ENCODE assay signal across 11 mouse cellular contexts in genomic region chr11:106382424-106382823, GRCm38 (mm10). TPM values are rescaled to one million over a fixed set of nuclear protein-coding genes. Genes with fewer than 3 reads are reported as not detected.
DNase-seq lines count a peak whose midpoint lies in the region; ATAC-seq and TF ChIP-seq lines count a peak whose summit lies in the region.
"Had no signal": no experiment of that assay in that cellular context is flagged by ENCODE, and none has a peak within 500 bp of the region (broad histone marks: within the 10 kb centered on the region; RNA-seq: fewer than 3 reads in every experiment).

No protein-coding gene starts in this region.

- H3K4me1 ChIP-seq in heart, postnatal 0 days (ENCODE audit: control insufficient read depth, insufficient read depth) = peaks cover 6% of the 10 kb centered on the region; the same call in 1 of the 2 replicates
- no peaks in the 10 kb centered on the region for H3K4me1 ChIP-seq in limb, embryonic 14.5 days (ENCODE audit: control insufficient read depth, insufficient read depth, low read length)

- H3K27me3 ChIP-seq in heart, postnatal 0 days (ENCODE audit: control insufficient read depth, insufficient read depth, low read length) = no peaks in the 10 kb centered on the region
- no peaks in the 10 kb centered on the region for H3K27me3 ChIP-seq in limb, embryonic 14.5 days (ENCODE audit: control insufficient read depth, insufficient read depth, low read length)

- peak overlapping the region; percentile 55 for H3K4me2 ChIP-seq in heart, postnatal 0 days (ENCODE audit: low read depth, low read length)
- no peak overlapping the region for H3K4me2 ChIP-seq in limb, embryonic 14.5 days (replicated peaks; ENCODE audit: low read depth, low read length, severe bottlenecking)

- no peak for TF ChIP-seq POLR2A in limb, embryonic 14.5 days (IDR thresholded peaks at IDR 0.05; ENCODE audit: borderline replicate concordance, extremely low read depth, insufficient read depth, insufficient read length)

- H3K9me3 ChIP-seq in heart, postnatal 0 days (replicated peaks; ENCODE audit: control insufficient read depth, low read length) = no peaks in the 10 kb centered on the region
- H3K9me3 ChIP-seq in limb, embryonic 14.5 days (ENCODE audit: control insufficient read depth, low read length) = no peaks in the 10 kb centered on the region

- TF ChIP-seq CTCF in gastrocnemius, adult 2 months (IDR thresholded peaks at IDR 0.05) = no peak
- TF ChIP-seq CTCF in heart, postnatal 0 days (IDR thresholded peaks at IDR 0.05; ENCODE audit: low read depth) = no peak

- H3K36me3 ChIP-seq in heart, postnatal 0 days (replicated peaks; ENCODE audit: control insufficient read depth, insufficient read depth, low read length) = peaks cover 9% of the 10 kb centered on the region; the same call in 1 of the 2 replicates
- H3K36me3 ChIP-seq in limb, embryonic 14.5 days (ENCODE audit: control insufficient read depth, insufficient read depth, low read length) = no peaks in the 10 kb centered on the region

- DNase-seq in gastrocnemius, adult 2 months = no peak
- DNase-seq in gastrocnemius, postnatal 36 days = no peak
- DNase-seq in heart, postnatal 0 days (ENCODE audit: low spot score) = peak; percentile 70
- no peak for DNase-seq in limb, embryonic 14.5 days (ENCODE audit: low spot score)
- DNase-seq in frontal cortex, adult 2 months (ENCODE audit: extremely low spot score in 1 of 2, low spot score in 1 of 2) = no peak
- DNase-seq in thymus, postnatal 0 days (ENCODE audit: low spot score) = no peak
- DNase-seq: B cell, adult 2 months had no signal

- TF ChIP-seq EP300 in heart, postnatal 0 days (IDR thresholded peaks at IDR 0.05; ENCODE audit: low read depth) = peak; percentile 95

- ATAC-seq in heart, postnatal 0 days (ENCODE audit: insufficient read depth, low read depth) = peak; percentile 80
- ATAC-seq in limb, embryonic 14.5 days (ENCODE audit: low FRiP score, low read depth) = no peak
- peak; percentile 57 for ATAC-seq in megakaryocyte progenitor cell, adult 5-6 weeks (replicated peaks; ENCODE audit: poor library complexity)
- ATAC-seq in activated CD4-positive, CD25-positive, alpha-beta regulatory T cell, adult 4 months = no peak

- intact Hi-C loops in gastrocnemius, adult 2 months (cut with DNase I) = no loop called here
- intact Hi-C loops in gastrocnemius, postnatal 36 days (cut with DNase I) = no loop called here

- peak overlapping the region; percentile 70 for H3K4me3 ChIP-seq in gastrocnemius, adult 2 months
- H3K4me3 ChIP-seq in heart, postnatal 0 days (ENCODE audit: low read depth, low read length) = peak overlapping the region; percentile 35
- no peak overlapping the region for H3K4me3 ChIP-seq in limb, embryonic 14.5 days (replicated peaks; ENCODE audit: low read length)

- H3K27ac ChIP-seq in gastrocnemius, adult 2 months = peak overlapping the region; percentile 86
- peak overlapping the region; percentile 94 for H3K27ac ChIP-seq in heart, postnatal 0 days (ENCODE audit: low read depth)
- H3K27ac ChIP-seq in limb, embryonic 14.5 days (replicated peaks; ENCODE audit: low read depth, low read length) = 0 out of 2 replicates have a peak overlapping the region, but pooled peaks have one; percentile 13

- peak overlapping the region; percentile 44 for H3K9ac ChIP-seq in heart, postnatal 0 days (replicated peaks; ENCODE audit: low read depth, low read length)
- no peak overlapping the region for H3K9ac ChIP-seq in limb, embryonic 14.5 days (ENCODE audit: low read depth, low read length, severe bottlenecking)

- WGBS in heart, postnatal 0 days = 35% methylated on average over 5 of the region's 5 CpGs
- WGBS in limb, embryonic 14.5 days = 54% methylated on average over 5 of the region's 5 CpGs

RNA-seq across cellular contexts. Expression of gene Icam2, which starts 5.5 kb away (rescaled TPM):
- total RNA-seq in gastrocnemius, adult 2 months (2021) = 1 to 10 TPM; 4.2 to 6.2 TPM
- 1 to 10 TPM; 4.4 to 5.4 TPM for total RNA-seq in gastrocnemius, postnatal 36 days (2021)
- total RNA-seq in heart, postnatal 0 days (2014; rRNA removed; ENCODE audit: low replicate concordance) = 66.6 and 76.3 TPM in 2 replicates
- 72.9 and 74.9 TPM in 2 replicates for polyA plus RNA-seq in heart, postnatal 0 days (2015; fragmentation: Nextera tagmentation; extraction: Ambion mirVana)
- polyA plus RNA-seq in limb, embryonic 14.5 days (2012; rRNA removed) = 32.8 and 34.5 TPM in 2 replicates
- 42.9 and 46.4 TPM in 2 replicates for polyA plus RNA-seq in limb, embryonic 14.5 days (2014; fragmentation: Nextera tagmentation; extraction: Ambion mirVana)
- 59.9 and 60.3 TPM in 2 replicates for total RNA-seq in megakaryocyte progenitor cell, adult 5-6 weeks (2015)
- total RNA-seq in megakaryocyte progenitor cell, adult 5-6 weeks (2017) = 87.1 and 123 TPM in 2 replicates
- 7.6 and 9.4 TPM in 2 replicates for polyA plus RNA-seq in frontal cortex, adult 2 months (2012; rRNA removed)
- polyA plus RNA-seq in thymus, postnatal 0 days (2015; fragmentation: Nextera tagmentation; extraction: Ambion mirVana) = 123 and 124 TPM in 2 replicates
- 100 to 1,000 TPM in 1 of 2 experiments, 10 to 100 TPM in 1; 94.3 to 114 TPM for polyA plus RNA-seq in activated CD4-positive, CD25-positive, alpha-beta regulatory T cell, adult 4 months (2017; shearing (Covaris generic))

RNA-seq across cellular contexts. Expression of gene Prr29, which starts 17.2 kb away (rescaled TPM):
- 1 to 10 TPM; 3.9 to 6.5 TPM for total RNA-seq in gastrocnemius, adult 2 months (2021)
- 1 to 10 TPM; 5.7 to 7.1 TPM for total RNA-seq in gastrocnemius, postnatal 36 days (2021)
- 0.50 TPM in 1 of 2 replicates, not detected in the other for total RNA-seq in heart, postnatal 0 days (2014; rRNA removed; ENCODE audit: low replicate concordance)
- polyA plus RNA-seq in heart, postnatal 0 days (2015; fragmentation: Nextera tagmentation; extraction: Ambion mirVana) = 0.49 and 0.55 TPM in 2 replicates
- polyA plus RNA-seq in limb, embryonic 14.5 days (2012; rRNA removed) = 1.1 TPM in 2 replicates
- 0.59 TPM in 1 of 2 replicates, not detected in the other for polyA plus RNA-seq in limb, embryonic 14.5 days (2014; fragmentation: Nextera tagmentation; extraction: Ambion mirVana)
- not detected in 2 replicates for total RNA-seq in megakaryocyte progenitor cell, adult 5-6 weeks (2015)
- total RNA-seq in megakaryocyte progenitor cell, adult 5-6 weeks (2017) = not detected in 2 replicates
- 0.15 TPM in 1 of 2 replicates, not detected in the other for polyA plus RNA-seq in frontal cortex, adult 2 months (2012; rRNA removed)
- polyA plus RNA-seq in thymus, postnatal 0 days (2015; fragmentation: Nextera tagmentation; extraction: Ambion mirVana) = 31.2 and 33.1 TPM in 2 replicates
- polyA plus RNA-seq in activated CD4-positive, CD25-positive, alpha-beta regulatory T cell, adult 4 months (2017; shearing (Covaris generic)) = 1 to 10 TPM; 1.1 to 1.2 TPM
- total RNA-seq: adrenal gland, postnatal 4 days; left cerebral cortex, postnatal 4 days had no signal

RNA-seq across cellular contexts. Expression of gene Scn4a, which starts 29.3 kb away (rescaled TPM):
- total RNA-seq in gastrocnemius, adult 2 months (2021) = 100 to 1,000 TPM; 439 to 468 TPM
- total RNA-seq in gastrocnemius, postnatal 36 days (2021) = 100 to 1,000 TPM; 381 to 407 TPM
- total RNA-seq in heart, postnatal 0 days (2014; rRNA removed; ENCODE audit: low replicate concordance) = 0.70 and 0.76 TPM in 2 replicates
- polyA plus RNA-seq in heart, postnatal 0 days (2015; fragmentation: Nextera tagmentation; extraction: Ambion mirVana) = 0.23 and 0.51 TPM in 2 replicates
- 2.0 and 2.5 TPM in 2 replicates for polyA plus RNA-seq in limb, embryonic 14.5 days (2012; rRNA removed)
- 0.15 and 0.30 TPM in 2 replicates for polyA plus RNA-seq in limb, embryonic 14.5 days (2014; fragmentation: Nextera tagmentation; extraction: Ambion mirVana)
- 0.12 TPM in 1 of 2 replicates, not detected in the other for total RNA-seq in megakaryocyte progenitor cell, adult 5-6 weeks (2015)
- 0.03 TPM in 1 of 2 replicates, not detected in the other for total RNA-seq in megakaryocyte progenitor cell, adult 5-6 weeks (2017)
- 0.04 and 0.29 TPM in 2 replicates for polyA plus RNA-seq in frontal cortex, adult 2 months (2012; rRNA removed)
- polyA plus RNA-seq in thymus, postnatal 0 days (2015; fragmentation: Nextera tagmentation; extraction: Ambion mirVana) = 0.04 TPM in 1 of 2 replicates, not detected in the other
- polyA plus RNA-seq in activated CD4-positive, CD25-positive, alpha-beta regulatory T cell, adult 4 months (2017; shearing (Covaris generic)) = under 1 TPM in 1 of 2 experiments, not detected in 1; 0.09 TPM
- total RNA-seq: left cerebral cortex, postnatal 4 days had no signal

Comparison
In these comparisons a context has a peak if more than half of its experiments do, and no peak if none do; other contexts are left out.
1. H3K27ac ChIP-seq: peak in every context shown above with its lines; median percentile 94 in heart, postnatal 0 days; 86 in gastrocnemius, adult 2 months; 13 in limb, embryonic 14.5 days.
2. ATAC-seq: peak in heart, postnatal 0 days (single experiment) and megakaryocyte progenitor cell, adult 5-6 weeks (single experiment); none in limb, embryonic 14.5 days (single experiment) and activated CD4-positive, CD25-positive, alpha-beta regulatory T cell, adult 4 months (single experiment).
3. RNA of gene Prr29, which starts 17.2 kb away (polyA plus RNA-seq): 31.2 to 33.1 TPM in thymus, postnatal 0 days; 1.1 to 1.2 TPM in activated CD4-positive, CD25-positive, alpha-beta regulatory T cell, adult 4 months, 0.59 to 1.1 TPM in limb, embryonic 14.5 days, 0.49 to 0.55 TPM in heart, postnatal 0 days and 0.15 TPM in frontal cortex, adult 2 months; every median in the first group is over 10 times any median in the second.